Mouse (Mus musculus) heart, adult 2 months (tissue): ENCODE results near the gene Keg1. TPM values are rescaled to one million over a fixed set of nuclear protein-coding genes. Genes with fewer than 3 reads are reported as not detected.
"Not testable (repeated sequence)": the region's sequence is repeated elsewhere in the genome, so short reads cannot be mapped to it uniquely, and the experiment has no call there.

Experiments used
- DNase-seq, 2 experiments: peaks; one replicate each; pipeline ENCODE4 v3.0.0; 2021
- H3K27ac ChIP-seq: fragments of 200-600 bp; 2 replicates; pipeline ENCODE4 v1.8.1; 2022
- H3K27me3 ChIP-seq: fragments of 200-500 bp; 2 replicates; pipeline ENCODE4 v1.6.1; 2012; ENCODE audit warnings: mild to moderate bottlenecking, low read length, inconsistent platforms, mixed read lengths; ENCODE audit not compliant: control insufficient read depth, insufficient read depth
- H3K36me3 ChIP-seq: fragments of 200-500 bp; 2 replicates; pipeline ENCODE4 v1.6.1; 2012; ENCODE audit warnings: low read length, inconsistent platforms; ENCODE audit not compliant: control insufficient read depth, insufficient read depth
- H3K4me1 ChIP-seq: fragments of 200-500 bp; 2 replicates; pipeline ENCODE4 v1.6.1; 2011; ENCODE audit warnings: low read length; ENCODE audit not compliant: control insufficient read depth, insufficient read depth
- H3K4me3 ChIP-seq: fragments of 200-600 bp; 2 replicates; pipeline ENCODE4 v1.8.1; 2022
- H3K79me2 ChIP-seq: fragments of 200-500 bp; replicated peaks from 2 replicates; pipeline ENCODE4 v1.6.1; 2012; ENCODE audit warnings: mild to moderate bottlenecking, inconsistent platforms, low read length, moderate library complexity, mixed read lengths; ENCODE audit not compliant: control insufficient read depth, insufficient read depth
- H3K9ac ChIP-seq: fragments of 200-500 bp; 2 replicates; pipeline ENCODE4 v1.6.1; 2012; ENCODE audit warnings: low read depth, mild to moderate bottlenecking, control low read depth, inconsistent platforms, low read length, mixed read lengths
- CTCF ChIP-seq: fragments of 200-600 bp; IDR thresholded peaks from 2 replicates; pipeline ENCODE4 v1.8.1; 2022; ENCODE audit warnings: antibody characterized with exemption, mild to moderate bottlenecking, moderate library complexity
- EP300 ChIP-seq: fragments of 200-500 bp; IDR thresholded peaks from 2 replicates; pipeline ENCODE4 v1.6.1; 2011; ENCODE audit warnings: low read depth, low read length, control low read depth; ENCODE audit not compliant: insufficient read depth
- POLR2A ChIP-seq: fragments of 200-500 bp; IDR thresholded peaks from 2 replicates; pipeline ENCODE4 v1.6.1; 2011; ENCODE audit warnings: mild to moderate bottlenecking, low read depth, low read length, control low read depth; ENCODE audit not compliant: insufficient read depth
- WGBS: fragments of 180-500 bp; shearing (Covaris S2); methylation state at CpG from one replicate; pipeline ENCODE4 v1.1.7; 2018; 5-methylcytosine and 5-hydroxymethylcytosine counted together
- intact Hi-C: fragments of 180-260 bp; cut with DNase I; formaldehyde crosslinking; loops from one replicate; pipeline ENCODE4 v1.15.1; 2025
- long read RNA-seq: library from polyadenylated mRNA; stranded (forward); transcript quantifications from one replicate; pipeline ENCODE4 v2.0.0, GENCODE M21; 2021
- polyA plus RNA-seq: library from polyadenylated mRNA; depleted of rRNA; stranded (reverse); fragments of >200 nt; gene quantifications from 2 replicates; pipeline ENCODE4 v1.2.3, GENCODE M21; 2012; rRNA removed
- total RNA-seq, 2 experiments: library from RNA; stranded (reverse); gene quantifications; 2 replicates each; pipeline ENCODE4 v1.2.3; 2021

Keg1 gene
- total RNA-seq = not detected
- polyA plus RNA-seq = 0.10 TPM in 1 of 2 replicates, not detected in the other
- long read RNA-seq = 0 reads

DNA sequence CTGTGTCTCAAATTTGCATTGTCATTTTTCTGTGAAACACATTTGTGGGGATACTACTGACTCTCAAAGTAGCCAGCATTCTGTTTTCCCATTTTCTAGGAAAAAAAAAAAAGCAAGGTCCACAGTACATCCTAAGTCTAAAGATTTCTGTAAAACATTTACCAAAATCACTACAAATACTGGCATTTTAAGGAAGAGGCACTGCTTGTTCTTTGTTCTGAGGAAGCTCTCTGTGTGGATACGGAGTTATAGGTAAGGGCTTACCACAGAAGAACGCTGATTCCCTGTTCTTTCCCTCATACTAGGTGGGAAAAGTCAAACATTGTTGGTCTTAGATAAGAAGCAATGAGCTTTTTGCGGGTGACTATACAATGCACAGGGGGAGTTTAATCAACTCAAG is at the start of gene Keg1:
TSS of gene Keg1 (plus strand) at position 197 of the 400 bp plus-strand sequence.
- Histone ChIP-seq H3K36me3 (no peaks in the 10 kb centered on the region), H3K4me1 (no peaks in the 10 kb centered on the region), H3K27ac (no peak within 1 kb of the TSS), H3K9ac (no peak within 1 kb of the TSS), H3K4me3 (no peak within 1 kb of the TSS), H3K79me2 (no peaks in the 10 kb centered on the region), H3K27me3 (no peaks in the 10 kb centered on the region)
- TF ChIP-seq CTCF (no peak), POLR2A (no peak), EP300 (no peak)
- intact Hi-C loops = no loop called here
- DNase-seq = no peak
- 66% methylated on average over 3 of the region's 3 CpGs for WGBS

DNA sequence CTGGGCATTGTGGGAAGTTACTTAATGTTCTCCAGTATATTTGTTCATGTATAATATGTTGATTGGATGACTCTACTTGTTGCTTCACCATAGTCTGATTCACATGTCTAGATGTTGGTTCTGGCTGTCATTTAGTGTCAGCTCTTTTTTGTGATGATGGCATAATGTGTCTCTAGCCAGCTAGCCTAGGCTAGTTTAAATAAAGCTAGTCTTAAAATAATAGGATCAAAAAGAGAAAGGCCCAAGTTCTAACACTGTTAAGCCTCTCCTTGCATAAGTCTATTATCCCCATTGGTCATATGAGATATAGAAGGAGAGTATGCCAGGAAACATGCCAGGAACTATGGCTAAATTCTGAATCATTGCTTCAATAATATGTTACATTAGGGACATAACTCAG is 46.1 kb upstream of the Keg1 start:
- no peak for TF ChIP-seq POLR2A
- Histone ChIP-seq H3K27me3 (no peaks in the 10 kb centered on the region), H3K27ac (no peak overlapping the region), H3K79me2 (no peaks in the 10 kb centered on the region), H3K36me3 (no peaks in the 10 kb centered on the region), H3K9ac (no peak overlapping the region), H3K4me1 (no peaks in the 10 kb centered on the region), H3K4me3 (no peak overlapping the region)
- intact Hi-C loops = no loop called here
- DNase-seq = no peak

DNA sequence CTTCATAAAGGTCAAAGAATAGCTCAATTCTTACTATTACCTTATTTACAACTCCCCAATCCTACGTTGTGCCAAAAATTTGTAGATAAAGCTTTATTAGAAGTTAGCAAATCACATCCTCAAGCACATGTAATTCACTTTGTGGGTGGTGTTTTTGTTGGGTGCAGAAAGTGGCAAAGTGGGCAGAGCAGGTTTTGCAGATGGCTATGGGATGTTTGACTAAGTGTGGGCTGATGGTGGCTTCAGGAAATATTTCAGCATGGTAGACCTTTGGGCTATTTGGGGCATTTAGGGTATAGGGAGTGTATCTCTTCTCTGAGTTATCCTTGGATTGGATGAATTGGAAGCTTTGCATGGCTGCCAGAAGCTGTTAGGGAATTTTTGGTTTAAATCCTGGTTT is 29.4 kb upstream of the Keg1 start:
- H3K79me2 ChIP-seq = no peaks in the 10 kb centered on the region
- DNase-seq = no peak
- H3K27ac ChIP-seq = no peak overlapping the region
- WGBS = 73% methylated on average over 1 of the region's 1 CpGs
- intact Hi-C loops = no loop called here
- TF ChIP-seq EP300 = no peak
- no peak for TF ChIP-seq CTCF
- TF ChIP-seq POLR2A = no peak
- no peaks in the 10 kb centered on the region for H3K27me3 ChIP-seq
- H3K9ac ChIP-seq = no peak overlapping the region
- H3K4me1 ChIP-seq = no peaks in the 10 kb centered on the region
- H3K4me3 ChIP-seq = no peak overlapping the region
- H3K36me3 ChIP-seq = no peaks in the 10 kb centered on the region

DNA sequence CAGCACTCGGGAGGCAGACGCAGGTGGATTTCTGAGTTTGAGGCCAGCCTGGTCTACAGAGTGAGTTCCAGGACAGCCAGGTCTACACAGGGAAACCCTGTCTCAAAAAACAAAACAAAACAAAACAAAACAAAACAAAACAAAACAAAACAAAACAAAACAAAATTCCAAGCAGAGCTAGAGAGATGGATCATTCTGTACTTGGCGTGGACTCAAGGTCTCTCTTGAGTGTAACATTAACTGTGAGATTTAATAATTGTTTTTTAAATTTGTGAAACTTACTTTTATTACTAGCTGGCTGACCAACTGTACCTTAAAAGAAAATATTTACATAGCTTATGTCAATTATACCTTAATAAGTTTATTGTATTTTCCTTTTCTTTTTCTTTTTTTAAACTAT is 27.0 kb upstream of the Keg1 start:
- 91% methylated on average over 3 of the region's 3 CpGs for WGBS
- intact Hi-C loops = not testable (repeated sequence)

DNA sequence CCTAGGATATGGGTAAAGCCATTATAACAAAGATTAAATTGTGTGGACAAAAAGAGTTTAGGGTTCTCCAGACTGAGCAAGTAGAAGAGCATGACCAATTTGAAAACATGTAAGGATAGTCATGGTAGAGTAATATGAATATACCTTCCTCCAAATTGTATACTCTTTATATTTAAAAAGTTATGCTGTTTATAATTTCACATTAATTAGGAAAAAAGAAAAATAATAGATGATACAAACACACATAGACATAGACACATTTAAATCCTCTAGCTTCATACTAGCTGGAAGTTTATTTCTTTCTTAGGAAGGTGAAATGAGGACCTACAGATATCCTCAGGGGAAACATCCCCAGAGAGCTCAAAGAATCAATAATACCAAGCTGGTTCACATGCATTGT is 25.4 kb upstream of the Keg1 start, which contains the start of gene Olfr1442:
TSS of gene Olfr1442 (plus strand) at position 301 of the 400 bp plus-strand sequence.
- Histone ChIP-seq H3K4me3 (no peak within 1 kb of the TSS), H3K27ac (no peak within 1 kb of the TSS), H3K9ac (no peak within 1 kb of the TSS), H3K4me1 (no peaks in the 10 kb centered on the region), H3K27me3 (no peaks in the 10 kb centered on the region), H3K36me3 (no peaks in the 10 kb centered on the region), H3K79me2 (no peaks in the 10 kb centered on the region)
- no peak for TF ChIP-seq CTCF
- TF ChIP-seq POLR2A = no peak
- TF ChIP-seq EP300 = no peak
- no peak for DNase-seq
- intact Hi-C loops = no loop called here

More for the DNA sequence above, 27.0 kb upstream of the Keg1 start:
- not testable (repeated sequence) for H3K27me3 ChIP-seq, H3K4me3 ChIP-seq, H3K9ac ChIP-seq, H3K27ac ChIP-seq, H3K4me1 ChIP-seq, DNase-seq, H3K36me3 ChIP-seq, H3K79me2 ChIP-seq

DNA sequence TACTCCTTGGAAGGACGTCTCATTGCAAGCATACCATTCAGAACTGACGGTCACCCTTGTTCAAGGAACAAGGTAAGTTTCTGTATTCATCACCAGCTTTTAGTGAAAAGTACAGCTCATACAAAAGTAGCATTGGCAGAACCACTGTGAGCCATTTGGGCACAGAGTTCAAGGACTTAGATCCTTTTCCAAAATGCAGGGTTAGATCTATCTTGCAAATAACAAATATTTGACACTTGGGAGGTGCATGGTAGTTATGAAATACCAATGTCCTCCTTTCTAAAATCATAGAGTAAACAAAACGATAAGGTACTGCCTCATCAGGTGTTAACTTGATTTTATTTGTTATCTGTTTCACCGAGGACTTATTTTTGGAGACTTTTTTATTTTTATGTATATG is 24.5 kb upstream of the Keg1 start:
- no peak for TF ChIP-seq POLR2A
- no peak for TF ChIP-seq EP300
- no peak for TF ChIP-seq CTCF
- no peak overlapping the region for H3K4me3 ChIP-seq
- intact Hi-C loops = no loop called here
- WGBS = 77% methylated on average over 4 of the region's 4 CpGs
- no peak for DNase-seq
- H3K36me3 ChIP-seq = no peaks in the 10 kb centered on the region
- H3K4me1 ChIP-seq = no peaks in the 10 kb centered on the region
- no peak overlapping the region for H3K9ac ChIP-seq
- H3K79me2 ChIP-seq = no peaks in the 10 kb centered on the region
- no peaks in the 10 kb centered on the region for H3K27me3 ChIP-seq
- H3K27ac ChIP-seq = no peak overlapping the region

DNA sequence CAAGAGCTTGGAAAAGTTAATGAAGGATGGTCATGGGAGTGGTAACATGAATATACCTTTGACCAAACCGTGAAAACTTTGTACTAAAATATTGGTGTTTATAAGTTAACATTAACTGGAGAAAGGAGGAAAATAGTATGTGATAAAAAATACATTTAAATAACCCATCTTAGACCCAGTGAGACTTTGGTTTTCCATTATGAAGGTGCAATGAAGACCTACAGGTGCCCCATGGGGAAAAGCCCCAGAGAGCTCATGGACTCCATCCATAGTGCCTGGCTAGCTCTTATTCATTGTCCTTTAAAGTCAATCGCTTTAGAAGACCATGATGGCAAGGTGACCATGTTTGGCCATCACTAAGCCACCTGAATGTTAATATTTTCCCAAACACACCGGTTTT is 17.8 kb upstream of the Keg1 start, which contains the start of gene Olfr1443:
TSS of gene Olfr1443 (plus strand) at position 301 of the 400 bp plus-strand sequence.
- WGBS = 57% methylated on average over 3 of the region's 3 CpGs
- Histone ChIP-seq H3K27me3 (no peaks in the 10 kb centered on the region), H3K4me1 (no peaks in the 10 kb centered on the region), H3K79me2 (no peaks in the 10 kb centered on the region), H3K36me3 (no peaks in the 10 kb centered on the region), H3K9ac (no peak within 1 kb of the TSS), H3K4me3 (no peak within 1 kb of the TSS), H3K27ac (no peak within 1 kb of the TSS)
- DNase-seq = no peak
- intact Hi-C loops = no loop called here
- TF ChIP-seq EP300 (no peak), POLR2A (no peak), CTCF (no peak)
